Mouse (Mus musculus) activated CD4-positive, CD25-positive, alpha-beta regulatory T cell, adult 4 months (primary cell): ENCODE measurements around the gene Arid3a. TPM values are rescaled to one million over a fixed set of nuclear protein-coding genes. Genes with fewer than 3 reads are reported as not detected.
"Not testable (repeated sequence)": the region's sequence is repeated elsewhere in the genome, so short reads cannot be mapped to it uniquely, and the experiment has no call there.

Source experiments
- ATAC-seq: one replicate; pipeline ENCODE4 v1.8.0; 2017
- polyA plus RNA-seq, 2 experiments: library from polyadenylated mRNA; unstranded; fragments of 100-300 nt; shearing (Covaris generic); gene quantifications; one replicate each; pipeline ENCODE4 v1.2.1; 2017

The Arid3a gene
- polyA plus RNA-seq, 2 experiments from 2014 or later, result 2.1 to 2.5 TPM

- ATAC-seq, result no peak
Observed at GRCm38 (mm10) chr10:79947502-79947901, 20.7 kb downstream of the Arid3a start.

GRCm38 (mm10) chr10:79949873-79950272 lies 23.0 kb downstream of the Arid3a start:
- no peak for ATAC-seq

- ATAC-seq, result no peak
Observed at GRCm38 (mm10) chr10:79950661-79951060, 23.8 kb downstream of the Arid3a start.

GRCm38 (mm10) chr10:79953946-79954345 lies 27.1 kb downstream of the Arid3a start:
- no peak for ATAC-seq

- no peak for ATAC-seq
Observed at GRCm38 (mm10) chr10:79955691-79956090, 28.8 kb downstream of the Arid3a start.

GRCm38 (mm10) chr10:79956643-79957154 lies 29.9 kb downstream of the Arid3a start:
- no peak for ATAC-seq

GRCm38 (mm10) chr10:79958140-79958816 lies 31.4 kb downstream of the Arid3a start:
- no peak for ATAC-seq

GRCm38 (mm10) chr10:79959412-79959811 lies 32.6 kb downstream of the Arid3a start:
- ATAC-seq, result not testable (repeated sequence)

- ATAC-seq, result peak; percentile 88
Observed at GRCm38 (mm10) chr10:79959847-79960601, 33.2 kb downstream of the Arid3a start, which contains the start of gene Wdr18. Gene Wdr18 (plus strand): TSS chr10:79960152.

- no peak for ATAC-seq
Observed at GRCm38 (mm10) chr10:79960671-79961294, 33.9 kb downstream of the Arid3a start.

GRCm38 (mm10) chr10:79964727-79965126 lies 37.9 kb downstream of the Arid3a start:
- ATAC-seq, result no peak

GRCm38 (mm10) chr10:79965325-79965724 lies 38.5 kb downstream of the Arid3a start:
- no peak for ATAC-seq

- ATAC-seq, result no peak
Observed at GRCm38 (mm10) chr10:79966886-79967400, 40.1 kb downstream of the Arid3a start.

- ATAC-seq, result no peak
Observed at GRCm38 (mm10) chr10:79968181-79968580, 41.3 kb downstream of the Arid3a start.

- ATAC-seq, result no peak
Observed at GRCm38 (mm10) chr10:79969124-79969568, 42.3 kb downstream of the Arid3a start.

GRCm38 (mm10) chr10:79970415-79971182 lies 43.8 kb downstream of the Arid3a start, which contains the start of gene Grin3b:
Gene Grin3b (plus strand): TSS chr10:79970715.
- ATAC-seq, result no peak

GRCm38 (mm10) chr10:79971183-79971497 lies 44.3 kb downstream of the Arid3a start:
- no peak for ATAC-seq

GRCm38 (mm10) chr10:79972831-79973230 lies 46.0 kb downstream of the Arid3a start:
- no peak for ATAC-seq

GRCm38 (mm10) chr10:79974087-79974486 lies 47.2 kb downstream of the Arid3a start:
- no peak for ATAC-seq

- no peak for ATAC-seq
Observed at GRCm38 (mm10) chr10:79974668-79975067, 47.8 kb downstream of the Arid3a start.

GRCm38 (mm10) chr10:79976071-79976721 lies 49.4 kb downstream of the Arid3a start:
- ATAC-seq, result no peak

- no peak for ATAC-seq
Observed at GRCm38 (mm10) chr10:79976722-79977107, 49.9 kb downstream of the Arid3a start.
